Mouse (Mus musculus): Measurements from ENCODE around the gene Tex101. TPM values are rescaled to one million over a fixed set of nuclear protein-coding genes. Genes with fewer than 3 reads are reported as not detected.
"Not testable (repeated sequence)": the region's sequence is repeated elsewhere in the genome, so short reads cannot be mapped to it uniquely, and the experiment has no call there.

Tex101 gene
- polyA plus RNA-seq, 1 experiment from 2014 or later, result not detected

- 86% methylated on average over 6 of the region's 6 CpGs for WGBS
- Histone ChIP-seq H3K36me3 (ENCODE audit: control insufficient read depth, insufficient read depth, low read length) (no peaks in the 10 kb centered on the region), H3K4me3 (ENCODE audit: low read depth, low read length) (no peak overlapping the region), H3K4me2 (ENCODE audit: low read depth) (no peak overlapping the region), H3K9me3 (ENCODE audit: control insufficient read depth, low read length) (no peaks in the 10 kb centered on the region), H3K27me3 (ENCODE audit: control insufficient read depth, insufficient read depth, low read length) (no peaks in the 10 kb centered on the region), H3K9ac (ENCODE audit: low read length) (no peak overlapping the region), H3K27ac (ENCODE audit: low read depth, low read length) (no peak overlapping the region), H3K4me1 (ENCODE audit: control insufficient read depth, insufficient read depth, low read length) (no peaks in the 10 kb centered on the region)
- DNase-seq (ENCODE audit: low spot score) (no peak), ATAC-seq (ENCODE audit: insufficient read depth, low FRiP score, low TSS enrichment) (no peak)
Measured at GRCm38 (mm10) chr7:24622967-24623366, 53.5 kb downstream of the Tex101 start.

GRCm38 (mm10) chr7:24621193-24621592 is 55.3 kb downstream of the Tex101 start:
- ATAC-seq (ENCODE audit: insufficient read depth, low FRiP score, low TSS enrichment), result no peak
- H3K9ac ChIP-seq (ENCODE audit: low read length), result no peak overlapping the region

DNA sequence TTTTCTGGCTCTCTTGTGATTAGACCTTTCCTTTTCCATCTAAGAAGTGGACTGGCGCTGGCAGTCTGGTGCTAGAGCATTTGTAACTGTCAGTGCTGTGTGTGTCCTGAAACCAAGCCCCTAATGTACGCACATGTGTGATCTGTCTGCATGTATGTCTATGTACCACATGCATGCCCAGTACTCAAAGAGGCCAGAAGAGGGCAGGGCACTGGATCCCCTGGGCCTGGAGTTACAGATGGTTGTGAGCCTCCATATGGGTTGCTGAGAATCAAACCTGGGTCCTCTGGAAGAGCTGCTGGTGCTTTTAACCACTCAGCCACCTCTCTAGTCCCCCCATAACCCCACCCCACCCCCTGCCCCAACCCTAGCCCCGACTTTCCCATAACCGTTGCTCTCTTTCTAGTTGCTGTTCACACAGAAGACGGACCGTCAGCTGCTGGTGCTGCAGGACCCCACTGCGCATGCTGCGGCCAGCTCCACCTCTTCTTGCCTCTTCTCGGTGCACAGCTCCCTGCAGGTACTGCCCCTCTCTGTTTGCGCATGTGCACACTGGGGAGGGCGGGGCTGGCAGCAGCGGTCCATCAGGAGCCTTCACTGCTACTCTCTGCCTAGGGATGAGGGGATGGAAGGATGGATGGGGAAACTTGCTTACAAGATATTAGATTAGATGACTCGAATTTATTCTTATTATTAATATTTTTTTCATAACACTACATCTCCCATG is 56.6 kb downstream of the Tex101 start:
- Histone ChIP-seq H3K27ac (ENCODE audit: low read depth, low read length) (no peak overlapping the region), H3K36me3 (ENCODE audit: control insufficient read depth, insufficient read depth, low read length) (no peaks in the 10 kb centered on the region), H3K4me2 (ENCODE audit: low read depth) (no peak overlapping the region), H3K9ac (ENCODE audit: low read length) (no peak overlapping the region), H3K4me3 (ENCODE audit: low read depth, low read length) (no peak overlapping the region), H3K9me3 (ENCODE audit: control insufficient read depth, low read length) (no peaks in the 10 kb centered on the region), H3K4me1 (ENCODE audit: control insufficient read depth, insufficient read depth, low read length) (no peaks in the 10 kb centered on the region), H3K27me3 (ENCODE audit: control insufficient read depth, insufficient read depth, low read length) (no peaks in the 10 kb centered on the region)
- DNase-seq (ENCODE audit: low spot score) (no peak), ATAC-seq (ENCODE audit: insufficient read depth, low FRiP score, low TSS enrichment) (no peak)
- 46% methylated on average over 13 of the region's 13 CpGs for WGBS

More at GRCm38 (mm10) chr7:24621193-24621592, 55.3 kb downstream of the Tex101 start:
- no peak overlapping the region for H3K4me2 ChIP-seq (ENCODE audit: low read depth)
- H3K36me3 ChIP-seq (ENCODE audit: control insufficient read depth, insufficient read depth, low read length), result no peaks in the 10 kb centered on the region
- H3K27ac ChIP-seq (ENCODE audit: low read depth, low read length), result no peak overlapping the region
- H3K27me3 ChIP-seq (ENCODE audit: control insufficient read depth, insufficient read depth, low read length), result no peaks in the 10 kb centered on the region
- no peak for DNase-seq (ENCODE audit: low spot score)
- H3K4me1 ChIP-seq (ENCODE audit: control insufficient read depth, insufficient read depth, low read length), result no peaks in the 10 kb centered on the region
- 86% methylated on average over 3 of the region's 3 CpGs for WGBS
- H3K4me3 ChIP-seq (ENCODE audit: low read depth, low read length), result no peak overlapping the region
- H3K9me3 ChIP-seq (ENCODE audit: control insufficient read depth, low read length), result no peaks in the 10 kb centered on the region

DNA sequence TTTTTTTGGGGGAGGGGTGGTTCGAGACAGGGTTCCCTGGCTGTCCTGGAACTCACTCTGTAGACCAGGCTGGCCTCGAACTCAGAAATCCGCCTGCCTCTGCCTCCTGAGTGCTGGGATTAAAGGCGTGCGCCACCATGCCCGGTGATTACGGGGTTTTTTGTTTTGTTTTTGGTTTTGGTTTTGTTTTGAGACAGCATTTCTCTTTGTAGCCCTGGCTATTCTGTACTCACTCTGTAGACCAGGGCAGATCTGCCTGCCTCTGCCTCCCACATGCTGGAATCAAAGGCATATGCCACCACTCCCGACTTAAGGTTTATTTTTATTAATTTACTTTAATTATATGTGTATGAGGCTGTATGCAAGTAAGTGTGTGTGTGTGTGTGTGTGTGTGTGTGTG is 58.1 kb downstream of the Tex101 start:
- WGBS, result 92% methylated on average over 8 of the region's 8 CpGs
- not testable (repeated sequence) for DNase-seq (ENCODE audit: low spot score); H3K9me3 ChIP-seq (ENCODE audit: control insufficient read depth, low read length); H3K4me1 ChIP-seq (ENCODE audit: control insufficient read depth, insufficient read depth, low read length); H3K27ac ChIP-seq (ENCODE audit: low read depth, low read length); H3K27me3 ChIP-seq (ENCODE audit: control insufficient read depth, insufficient read depth, low read length); H3K4me3 ChIP-seq (ENCODE audit: low read depth, low read length); ATAC-seq (ENCODE audit: insufficient read depth, low FRiP score, low TSS enrichment); H3K4me2 ChIP-seq (ENCODE audit: low read depth); H3K36me3 ChIP-seq (ENCODE audit: control insufficient read depth, insufficient read depth, low read length); H3K9ac ChIP-seq (ENCODE audit: low read length)

Other genes with a start within 250 kb of the Tex101 start
- not detected in 2 replicates for gene Irgc1, start 224.4 kb downstream of the Tex101 start, polyA plus RNA-seq (2014; fragmentation: Nextera tagmentation; extraction: Ambion mirVana)
- gene Plaur, start 214.2 kb downstream of the Tex101 start, polyA plus RNA-seq (2014; fragmentation: Nextera tagmentation; extraction: Ambion mirVana), result 1.5 and 2.2 TPM in 2 replicates
- 6.9 and 8.1 TPM in 2 replicates for gene Cadm4, start 194.7 kb downstream of the Tex101 start, polyA plus RNA-seq (2014; fragmentation: Nextera tagmentation; extraction: Ambion mirVana)
- 69.2 and 79.1 TPM in 2 replicates for gene Zfp428, start 169.7 kb downstream of the Tex101 start, polyA plus RNA-seq (2014; fragmentation: Nextera tagmentation; extraction: Ambion mirVana)
- 0.50 and 0.70 TPM in 2 replicates for gene AC161166.1, start 164.2 kb downstream of the Tex101 start, polyA plus RNA-seq (2014; fragmentation: Nextera tagmentation; extraction: Ambion mirVana)
- gene Irgq, start 146.0 kb downstream of the Tex101 start, polyA plus RNA-seq (2014; fragmentation: Nextera tagmentation; extraction: Ambion mirVana), result 16.4 and 19.1 TPM in 2 replicates
- not detected in 2 replicates for gene Pinlyp, start 130.6 kb downstream of the Tex101 start, polyA plus RNA-seq (2014; fragmentation: Nextera tagmentation; extraction: Ambion mirVana)
- 100 and 120 TPM in 2 replicates for gene Xrcc1, start 130.4 kb downstream of the Tex101 start, polyA plus RNA-seq (2014; fragmentation: Nextera tagmentation; extraction: Ambion mirVana)
- 23.4 and 23.5 TPM in 2 replicates for gene Ethe1, start 89.1 kb downstream of the Tex101 start, polyA plus RNA-seq (2014; fragmentation: Nextera tagmentation; extraction: Ambion mirVana)
- gene Zfp575, start 89.0 kb downstream of the Tex101 start, polyA plus RNA-seq (2014; fragmentation: Nextera tagmentation; extraction: Ambion mirVana), result 1.7 and 2.1 TPM in 2 replicates
- 0.11 TPM in 1 of 2 replicates, not detected in the other for gene Phldb3, start 65.9 kb downstream of the Tex101 start, polyA plus RNA-seq (2014; fragmentation: Nextera tagmentation; extraction: Ambion mirVana)
- 0.76 and 0.99 TPM in 2 replicates for gene Lypd3, start 40.1 kb downstream of the Tex101 start, polyA plus RNA-seq (2014; fragmentation: Nextera tagmentation; extraction: Ambion mirVana)
- gene BC049730, start 32.6 kb upstream of the Tex101 start, polyA plus RNA-seq (2014; fragmentation: Nextera tagmentation; extraction: Ambion mirVana), result not detected in 2 replicates
- not detected in 2 replicates for gene Gm4763, start 50.2 kb upstream of the Tex101 start, polyA plus RNA-seq (2014; fragmentation: Nextera tagmentation; extraction: Ambion mirVana)
- gene Cd177, start 83.6 kb upstream of the Tex101 start, polyA plus RNA-seq (2014; fragmentation: Nextera tagmentation; extraction: Ambion mirVana), result not detected in 2 replicates
- gene Ceacam10, start 100.5 kb upstream of the Tex101 start, polyA plus RNA-seq (2014; fragmentation: Nextera tagmentation; extraction: Ambion mirVana), result not detected in 2 replicates
- gene Gm9844, start 185.5 kb upstream of the Tex101 start, polyA plus RNA-seq (2014; fragmentation: Nextera tagmentation; extraction: Ambion mirVana), result 21.0 and 23.9 TPM in 2 replicates
- not detected in 2 replicates for gene Lypd4, start 193.3 kb upstream of the Tex101 start, polyA plus RNA-seq (2014; fragmentation: Nextera tagmentation; extraction: Ambion mirVana)
- not detected in 2 replicates for gene Dmrtc2, start 193.4 kb upstream of the Tex101 start, polyA plus RNA-seq (2014; fragmentation: Nextera tagmentation; extraction: Ambion mirVana)
- 1,782 and 1,828 TPM in 2 replicates for gene Rps19, start 207.7 kb upstream of the Tex101 start, polyA plus RNA-seq (2014; fragmentation: Nextera tagmentation; extraction: Ambion mirVana)
- 0.27 TPM in 1 of 2 replicates, not detected in the other for gene Cd79a, start 220.7 kb upstream of the Tex101 start, polyA plus RNA-seq (2014; fragmentation: Nextera tagmentation; extraction: Ambion mirVana)
- 52.3 and 56.5 TPM in 2 replicates for gene Arhgef1, start 226.2 kb upstream of the Tex101 start, polyA plus RNA-seq (2014; fragmentation: Nextera tagmentation; extraction: Ambion mirVana)